Comparison of ENCODE assay signal across 29 mouse cellular contexts in genomic region chr6:51587266-51587665, GRCm38 (mm10).
A peak's percentile ranks its signal among the peaks of the same experiment; 100 is the strongest.
DNase-seq lines count a peak whose midpoint lies in the region; ATAC-seq and TF ChIP-seq lines count a peak whose summit lies in the region.
"Had no signal": no experiment of that assay in that cellular context is flagged by ENCODE, and none has a peak within 500 bp of the region (broad histone marks: within the 10 kb centered on the region; RNA-seq: fewer than 3 reads in every experiment).

No protein-coding gene starts in this region.

- H3K4me2 ChIP-seq in hindbrain, embryonic 13.5 days: no peak overlapping the region
- H3K4me2 ChIP-seq: embryonic facial prominence, embryonic 13.5 days; forebrain, embryonic 13.5 days; heart, embryonic 12.5 days; heart, embryonic 15.5 days; intestine, embryonic 15.5 days had no signal

- H3K4me1 ChIP-seq in hindbrain, embryonic 13.5 days (replicated peaks): peaks cover 39% of the 10 kb centered on the region
- peaks cover 23% of the 10 kb centered on the region for H3K4me1 ChIP-seq in hindbrain, embryonic 10.5 days (replicated peaks)

- H3K36me3 ChIP-seq in hindbrain, embryonic 13.5 days: no peaks in the 10 kb centered on the region
- peaks cover 19% of the 10 kb centered on the region for H3K36me3 ChIP-seq in hindbrain, embryonic 10.5 days
- H3K36me3 ChIP-seq: embryonic facial prominence, embryonic 13.5 days; heart, embryonic 15.5 days; intestine, embryonic 15.5 days had no signal

- no peak overlapping the region for H3K9ac ChIP-seq in hindbrain, embryonic 13.5 days
- H3K9ac ChIP-seq: embryonic facial prominence, embryonic 13.5 days; forebrain, embryonic 13.5 days; heart, embryonic 12.5 days; heart, embryonic 15.5 days; intestine, embryonic 15.5 days had no signal

- no peak for DNase-seq in hindbrain, embryonic 10.5 days (ENCODE audit: low spot score)
- DNase-seq in layer of hippocampus, adult 2 months (ENCODE audit: low spot score in 2 of 2): no peak
- no peak for DNase-seq in layer of hippocampus, adult 8-10 months (ENCODE audit: low spot score in 2 of 2)
- peak; percentile 45 for DNase-seq in fat pad, adult 2 months (ENCODE audit: extremely low read depth, low read depth, low spot score)
- DNase-seq in gonadal fat pad, adult 2 months (ENCODE audit: low read depth): peak; percentile 62
- DNase-seq: adrenal gland, adult 8-10 months; adrenal gland, postnatal 25 days; cerebellum, adult 11-12 months; cerebellum, adult 8-10 months; cerebellum, postnatal 10 days; cerebellum, postnatal 36 days; embryo, embryonic 11 days; gastrocnemius, postnatal 10 days; gastrocnemius, postnatal 36 days; heart, adult 11 months; heart, postnatal 14 days; heart, postnatal 4 days; kidney, adult 11 months had no signal

- ATAC-seq in hindbrain, embryonic 13.5 days (ENCODE audit: low FRiP score): no peak
- ATAC-seq: CD4-positive, CD25-positive, alpha-beta regulatory T cell, adult 4 months; forebrain, embryonic 13.5 days; forebrain, embryonic 16.5 days; intestine, embryonic 15.5 days had no signal

- TF ChIP-seq CTCF in layer of hippocampus, adult 2 months (conservative IDR thresholded peaks at IDR 0.05): no peak

- WGBS in hindbrain, embryonic 13.5 days: 98% methylated on average over 3 of the region's 3 CpGs
- 93% methylated on average over 3 of the region's 3 CpGs for WGBS in hindbrain, embryonic 10.5 days

- no peaks in the 10 kb centered on the region for H3K9me3 ChIP-seq in hindbrain, embryonic 13.5 days
- H3K9me3 ChIP-seq in hindbrain, embryonic 10.5 days: no peaks in the 10 kb centered on the region
- H3K9me3 ChIP-seq: embryonic facial prominence, embryonic 10.5 days; embryonic facial prominence, embryonic 13.5 days; forebrain, embryonic 10.5 days; forebrain, embryonic 13.5 days; heart, embryonic 12.5 days; heart, embryonic 15.5 days; intestine, embryonic 15.5 days had no signal

- H3K27ac ChIP-seq in hindbrain, embryonic 13.5 days: peak overlapping the region; percentile 69
- no peak overlapping the region for H3K27ac ChIP-seq in hindbrain, embryonic 10.5 days
- peak overlapping the region; percentile 64 for H3K27ac ChIP-seq in layer of hippocampus, adult 2 months
- H3K27ac ChIP-seq: embryonic facial prominence, embryonic 10.5 days; embryonic facial prominence, embryonic 13.5 days; forebrain, embryonic 10.5 days; heart, embryonic 15.5 days; intestine, embryonic 15.5 days had no signal

- H3K27me3 ChIP-seq in hindbrain, embryonic 13.5 days: no peaks in the 10 kb centered on the region
- no peaks in the 10 kb centered on the region for H3K27me3 ChIP-seq in hindbrain, embryonic 10.5 days (ENCODE audit: insufficient read depth, poor library complexity, severe bottlenecking)
- H3K27me3 ChIP-seq: embryonic facial prominence, embryonic 13.5 days; forebrain, embryonic 13.5 days; heart, embryonic 12.5 days; heart, embryonic 15.5 days; intestine, embryonic 15.5 days had no signal

- no peak overlapping the region for H3K4me3 ChIP-seq in hindbrain, embryonic 13.5 days
- no peak overlapping the region for H3K4me3 ChIP-seq in hindbrain, embryonic 10.5 days
- no peak overlapping the region for H3K4me3 ChIP-seq in layer of hippocampus, adult 2 months
- H3K4me3 ChIP-seq: embryonic facial prominence, embryonic 10.5 days; embryonic facial prominence, embryonic 13.5 days; erythroblast, embryonic 14.5 days; forebrain, embryonic 10.5 days; forebrain, embryonic 13.5 days; heart, embryonic 12.5 days; heart, embryonic 15.5 days; intestine, embryonic 15.5 days had no signal

Comparison
In these comparisons a context has a peak if more than half of its experiments do, and no peak if none do; other contexts are left out.
1. DNase-seq: peak in fat pad, adult 2 months (single experiment) and gonadal fat pad, adult 2 months (single experiment); none in hindbrain, embryonic 10.5 days (single experiment), layer of hippocampus, adult 2 months (0 of 2) and layer of hippocampus, adult 8-10 months (0 of 2).